Mouse (Mus musculus): ENCODE results near the gene Erich4. TPM values are rescaled to one million over a fixed set of nuclear protein-coding genes. Genes with fewer than 3 reads are reported as not detected.

Erich4 gene
- not detected for polyA plus RNA-seq (2017; shearing (Covaris generic))

GRCm38 (mm10) chr7:25615706-25616011 lies at the start of gene Erich4:
Erich4 (minus strand) TSS chr7:25615892.

GRCm38 (mm10) chr7:25658657-25659472 lies 43.2 kb upstream of the Erich4 start, which contains the start of the genes Bckdha and Exosc5:
Bckdha (minus strand) TSS chr7:25658981.
Exosc5 (plus strand) TSS chr7:25659164.

GRCm38 (mm10) chr7:25626509-25627430 lies 11.1 kb upstream of the Erich4 start, which contains the start of gene B3gnt8:
B3gnt8 (plus strand) TSS chr7:25626654.

GRCm38 (mm10) chr7:25618865-25619721 lies 3.4 kb upstream of the Erich4 start, which contains the start of gene Dmac2:
Dmac2 (plus strand) TSS chr7:25619414.

Other genes starting within 250 kb of the Erich4 start
- not detected for gene Cnfn, start 246.2 kb downstream of the Erich4 start, polyA plus RNA-seq (2017; shearing (Covaris generic))
- 6.0 TPM for gene Lipe, start 217.2 kb downstream of the Erich4 start, polyA plus RNA-seq (2017; shearing (Covaris generic))
- gene Cxcl17, start 203.0 kb downstream of the Erich4 start, polyA plus RNA-seq (2017; shearing (Covaris generic)) = not detected
- 0.11 TPM for gene Ceacam1, start 138.3 kb downstream of the Erich4 start, polyA plus RNA-seq (2017; shearing (Covaris generic))
- gene Ceacam2, start 76.0 kb downstream of the Erich4 start, polyA plus RNA-seq (2017; shearing (Covaris generic)) = not detected
- gene Dmac2, start 3.5 kb upstream of the Erich4 start, polyA plus RNA-seq (2017; shearing (Covaris generic)) = 67.3 TPM
- gene B3gnt8, start 10.8 kb upstream of the Erich4 start, polyA plus RNA-seq (2017; shearing (Covaris generic)) = 0.20 TPM
- 36.8 TPM for gene Bckdha, start 43.1 kb upstream of the Erich4 start, polyA plus RNA-seq (2017; shearing (Covaris generic))
- gene Exosc5, start 43.3 kb upstream of the Erich4 start, polyA plus RNA-seq (2017; shearing (Covaris generic)) = 52.9 TPM
- 0.84 TPM for gene Tmem91, start 59.3 kb upstream of the Erich4 start, polyA plus RNA-seq (2017; shearing (Covaris generic))
- 55.6 TPM for gene B9d2, start 64.9 kb upstream of the Erich4 start, polyA plus RNA-seq (2017; shearing (Covaris generic))
- gene Tgfb1, start 71.1 kb upstream of the Erich4 start, polyA plus RNA-seq (2017; shearing (Covaris generic)) = 181 TPM
- gene Ccdc97, start 103.2 kb upstream of the Erich4 start, polyA plus RNA-seq (2017; shearing (Covaris generic)) = 52.7 TPM
- 97.6 TPM for gene Hnrnpul1, start 138.9 kb upstream of the Erich4 start, polyA plus RNA-seq (2017; shearing (Covaris generic))
- gene Axl, start 172.8 kb upstream of the Erich4 start, polyA plus RNA-seq (2017; shearing (Covaris generic)) = 3.6 TPM
- 10.5 TPM for gene Cyp2s1, start 201.0 kb upstream of the Erich4 start, polyA plus RNA-seq (2017; shearing (Covaris generic))